Mouse (Mus musculus) C2C12 (cell line): ENCODE data around the gene 4930568D16Rik.

Experiments used
- CEBPB ChIP-seq: IDR thresholded peaks from one replicate; pipeline ENCODE4 v1.6.1; 2011; ENCODE audit warnings: low read depth, mild to moderate bottlenecking, control low read depth, moderate library complexity
- CTCF ChIP-seq: IDR thresholded peaks from one replicate; pipeline ENCODE4 v1.5.1; 2011; ENCODE audit not compliant: control insufficient read depth, insufficient read depth, insufficient read length
- FOSL1 ChIP-seq: IDR thresholded peaks from one replicate; pipeline ENCODE4 v1.8.0; 2011; ENCODE audit warnings: mild to moderate bottlenecking, low read length; ENCODE audit not compliant: poor library complexity, insufficient read depth, severe bottlenecking
- MAX ChIP-seq: IDR thresholded peaks from one replicate; pipeline ENCODE4 v1.6.1; 2011; ENCODE audit warnings: mild to moderate bottlenecking, control low read depth
- MYOD1 ChIP-seq: IDR thresholded peaks from one replicate; pipeline ENCODE4 v1.6.1; 2011; ENCODE audit warnings: low read depth; ENCODE audit not compliant: control insufficient read depth, insufficient read length
- MYOG ChIP-seq: IDR thresholded peaks from one replicate; pipeline ENCODE4 v1.6.1; 2011; ENCODE audit not compliant: control insufficient read depth, insufficient read length; ENCODE audit errors: extremely low read depth
- USF1 ChIP-seq: IDR thresholded peaks from one replicate; pipeline ENCODE4 v1.6.1; 2011; ENCODE audit warnings: low read depth, mild to moderate bottlenecking, control low read depth, moderate library complexity

- TF ChIP-seq CTCF: no peak
- TF ChIP-seq CEBPB: no peak
- no peak for TF ChIP-seq USF1
- no peak for TF ChIP-seq MAX
- no peak for TF ChIP-seq MYOD1
- TF ChIP-seq MYOG: no peak
- TF ChIP-seq FOSL1: no peak
Observed at GRCm38 (mm10) chr2:35325930-35326329, 41.6 kb downstream of the 4930568D16Rik start.
